Mouse (Mus musculus) erythroblast, embryonic 14.5 days (primary cell): ENCODE results near the gene Ripply3.

Experiments
- GATA1 ChIP-seq: IDR thresholded peaks from 2 replicates; pipeline ENCODE4 v1.6.1; 2012; ENCODE audit warnings: low read length, inconsistent platforms, mixed read lengths
- TAL1 ChIP-seq: IDR thresholded peaks from 3 replicates; pipeline ENCODE4 v1.6.1; 2012; ENCODE audit warnings: low read length, inconsistent platforms, mixed read lengths

DNA sequence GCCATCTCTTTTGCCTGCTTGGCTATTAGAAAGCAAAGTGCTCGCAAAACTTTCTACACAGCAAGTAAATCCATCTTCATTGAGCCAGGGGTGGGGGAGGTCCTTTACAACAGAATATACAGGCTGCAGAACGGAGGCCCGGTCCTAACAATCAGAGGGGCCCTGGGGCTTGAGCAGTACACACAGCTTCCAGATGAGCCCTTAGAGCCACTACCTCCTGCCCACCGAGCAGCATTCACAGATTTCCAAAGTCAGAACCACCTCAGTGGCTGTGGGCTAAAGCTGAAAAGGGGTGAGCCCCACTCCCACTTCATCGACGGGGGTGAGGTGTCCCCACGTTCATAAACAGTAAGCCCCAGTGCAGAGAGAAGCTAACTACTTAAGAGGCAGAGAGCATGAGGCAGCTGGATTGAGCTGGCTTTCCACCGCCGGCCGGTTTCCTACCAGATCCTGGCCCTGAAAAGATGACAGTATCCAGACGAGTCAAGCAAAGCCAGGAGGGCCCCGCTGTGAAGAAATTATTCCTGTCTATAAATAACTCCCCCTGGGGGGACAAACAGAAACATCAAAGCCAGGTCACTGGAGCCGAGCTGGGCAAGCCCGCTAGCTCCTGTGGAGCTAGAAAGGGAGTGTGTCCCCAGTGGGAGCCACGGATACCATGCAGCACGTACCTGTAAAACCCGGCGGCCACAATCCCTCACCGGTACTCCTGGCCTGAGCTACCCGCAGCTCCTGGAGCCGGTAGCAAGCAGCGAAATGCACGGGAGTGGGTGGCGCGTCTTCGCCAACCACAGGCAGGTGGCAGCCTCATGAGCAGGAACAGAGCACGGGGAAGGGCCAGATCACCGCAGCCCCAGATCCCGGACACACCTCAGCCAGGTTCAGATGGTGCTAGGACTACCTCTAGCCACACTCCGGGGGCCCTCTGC, 25.7 kb upstream of the Ripply3 start:
- TF ChIP-seq TAL1 (no peak), GATA1 (no peak)
